Mouse (Mus musculus) kidney, postnatal 0 days (tissue): Measurements from ENCODE around the gene Ube2o. TPM values are rescaled to one million over a fixed set of nuclear protein-coding genes. Genes with fewer than 3 reads are reported as not detected.

Experiments
- ATAC-seq: fragments of 200-750 bp; cut with Nextera tagmentation; replicated peaks from 2 replicates; pipeline ENCODE4 v1.8.0; 2017; ENCODE audit warnings: low read depth, moderate number of reproducible peaks, moderate TSS enrichment, moderate library complexity; ENCODE audit not compliant: low FRiP score
- DNase-seq: peaks from one replicate; pipeline ENCODE4 v3.0.0-alpha.2; 2016; ENCODE audit warnings: low spot score
- H3K27ac ChIP-seq: fragments of 300-500 bp; sonication (generic); 2 replicates; pipeline ENCODE4 v1.5.1; 2014; ENCODE audit warnings: mild to moderate bottlenecking
- H3K27me3 ChIP-seq: fragments of 300-500 bp; sonication (generic); 2 replicates; pipeline ENCODE4 v1.6.1; 2014; ENCODE audit warnings: low read length, mixed read lengths; ENCODE audit not compliant: insufficient read depth
- H3K36me3 ChIP-seq: fragments of 300-500 bp; sonication (generic); 2 replicates; pipeline ENCODE4 v1.6.1; 2014; ENCODE audit warnings: low read length, mixed read lengths; ENCODE audit not compliant: insufficient read depth
- H3K4me1 ChIP-seq: fragments of 300-500 bp; sonication (generic); replicated peaks from 2 replicates; pipeline ENCODE4 v1.6.1; 2014; ENCODE audit warnings: antibody characterized with exemption, low read length, mixed read lengths; ENCODE audit not compliant: insufficient read depth
- H3K4me2 ChIP-seq: fragments of 300-500 bp; sonication (generic); 2 replicates; pipeline ENCODE4 v1.6.1; 2014; ENCODE audit warnings: mild to moderate bottlenecking, low read length, moderate library complexity, mixed read lengths
- H3K4me3 ChIP-seq: fragments of 300-500 bp; sonication (generic); replicated peaks from 2 replicates; pipeline ENCODE4 v1.5.1; 2014; ENCODE audit warnings: low read depth, low read length
- H3K9ac ChIP-seq: fragments of 300-500 bp; sonication (generic); 2 replicates; pipeline ENCODE4 v1.6.1; 2014; ENCODE audit warnings: low read depth, low read length
- H3K9me3 ChIP-seq: fragments of 300-500 bp; sonication (generic); replicated peaks from 2 replicates; pipeline ENCODE4 v1.6.1; 2016; ENCODE audit warnings: low read length, inconsistent platforms, mixed read lengths
- CTCF ChIP-seq: IDR thresholded peaks from 2 replicates; pipeline ENCODE4 v1.5.1; 2016; ENCODE audit warnings: antibody characterized with exemption, low read depth, mild to moderate bottlenecking, moderate library complexity
- WGBS: fragments of 180-500 bp; shearing (Covaris S2); extraction: QIAGEN DNeasy Blood & Tissue Kit; methylation state at CpG from one replicate; pipeline ENCODE4 v1.1.7; 2014; 5-methylcytosine and 5-hydroxymethylcytosine counted together
- polyA plus RNA-seq: library from polyadenylated mRNA; unstranded; fragments of >200 nt; fragmentation: Nextera tagmentation; extraction: Ambion mirVana; gene quantifications from 2 replicates; pipeline ENCODE4 v1.2.1, GENCODE M21; 2015

Ube2o gene
- polyA plus RNA-seq, 1 experiment from 2014 or later = 8.9 TPM

GRCm38 (mm10) chr11:116501005-116501746 is 80.1 kb downstream of the Ube2o start:
- DNase-seq (peak; percentile 87), ATAC-seq (0 out of 2 replicates have a peak, but pooled peaks have one; percentile 51)
- H3K36me3 ChIP-seq = no peaks in the 10 kb centered on the region
- WGBS = 27% methylated on average over 7 of the region's 7 CpGs
- no peaks in the 10 kb centered on the region for H3K4me1 ChIP-seq
- no peak overlapping the region for H3K4me2 ChIP-seq
- TF ChIP-seq CTCF = peak; percentile 83
- H3K9me3 ChIP-seq = no peaks in the 10 kb centered on the region
- no peak overlapping the region for H3K27ac ChIP-seq
- H3K4me3 ChIP-seq = no peak overlapping the region
- no peaks in the 10 kb centered on the region for H3K27me3 ChIP-seq
- H3K9ac ChIP-seq = no peak overlapping the region

- Histone ChIP-seq H3K9me3 (no peaks in the 10 kb centered on the region), H3K27me3 (no peaks in the 10 kb centered on the region), H3K36me3 (no peaks in the 10 kb centered on the region), H3K4me2 (peak overlapping the region; percentile 45), H3K9ac (no peak overlapping the region), H3K4me3 (peak overlapping the region; percentile 13; the same call in 1 of the 2 replicates), H3K4me1 (0 out of 2 replicates have a peak, but pooled peaks cover 3% of the 10 kb centered on the region), H3K27ac (no peak overlapping the region)
- no peak for DNase-seq
- ATAC-seq = no peak
- 0 out of 2 replicates have a peak, but pooled peaks have one; percentile 8 for TF ChIP-seq CTCF
- WGBS = 49% methylated on average over 6 of the region's 6 CpGs
Measured at GRCm38 (mm10) chr11:116499018-116499417, 82.2 kb downstream of the Ube2o start.

- no peaks in the 10 kb centered on the region for H3K9me3 ChIP-seq
Measured at GRCm38 (mm10) chr11:116498596-116498995, 82.7 kb downstream of the Ube2o start.

GRCm38 (mm10) chr11:116497313-116497712 is 83.9 kb downstream of the Ube2o start:
- Histone ChIP-seq H3K4me1 (0 out of 2 replicates have a peak, but pooled peaks cover 3% of the 10 kb centered on the region), H3K27me3 (no peaks in the 10 kb centered on the region)
- no peak for ATAC-seq

More at GRCm38 (mm10) chr11:116498596-116498995, 82.7 kb downstream of the Ube2o start:
- Histone ChIP-seq H3K9ac (peak overlapping the region; percentile 40), H3K36me3 (no peaks in the 10 kb centered on the region), H3K4me2 (peak overlapping the region; percentile 45), H3K27ac (no peak overlapping the region), H3K27me3 (no peaks in the 10 kb centered on the region), H3K4me3 (peak overlapping the region; percentile 13; the same call in 1 of the 2 replicates), H3K4me1 (0 out of 2 replicates have a peak, but pooled peaks cover 3% of the 10 kb centered on the region)
- no peak for TF ChIP-seq CTCF
- DNase-seq = no peak
- ATAC-seq = no peak
- WGBS = 23% methylated on average over 34 of the region's 34 CpGs

GRCm38 (mm10) chr11:116494474-116495174 is 86.6 kb downstream of the Ube2o start:
- ATAC-seq (no peak), DNase-seq (peak; percentile 92)
- 25% methylated on average over 13 of the region's 13 CpGs for WGBS
- Histone ChIP-seq H3K27ac (peak overlapping the region; percentile 85), H3K9ac (no peak overlapping the region), H3K4me1 (peaks cover 6% of the 10 kb centered on the region; the same call in 1 of the 2 replicates), H3K4me2 (no peak overlapping the region), H3K36me3 (no peaks in the 10 kb centered on the region), H3K4me3 (no peak overlapping the region), H3K27me3 (no peaks in the 10 kb centered on the region), H3K9me3 (no peaks in the 10 kb centered on the region)
- no peak for TF ChIP-seq CTCF

More at GRCm38 (mm10) chr11:116497313-116497712, 83.9 kb downstream of the Ube2o start:
- WGBS = 82% methylated on average over 4 of the region's 4 CpGs
- no peak for DNase-seq
- no peak overlapping the region for H3K27ac ChIP-seq
- no peak for TF ChIP-seq CTCF
- no peak overlapping the region for H3K9ac ChIP-seq
- H3K4me3 ChIP-seq = no peak overlapping the region
- no peak overlapping the region for H3K4me2 ChIP-seq
- no peaks in the 10 kb centered on the region for H3K36me3 ChIP-seq
- no peaks in the 10 kb centered on the region for H3K9me3 ChIP-seq

GRCm38 (mm10) chr11:116493795-116494252 is 87.4 kb downstream of the Ube2o start, which contains the start of gene Prpsap1:
Gene Prpsap1 (minus strand): TSS chr11:116494202.
- peak; percentile 79 for DNase-seq
- H3K9ac ChIP-seq = no peak within 1 kb of the TSS
- H3K4me2 ChIP-seq = no peak within 1 kb of the TSS
- 24% methylated on average over 4 of the region's 4 CpGs for WGBS
- no peak for ATAC-seq
- H3K27me3 ChIP-seq = no peaks in the 10 kb centered on the region
- no peak within 1 kb of the TSS for H3K4me3 ChIP-seq
- H3K9me3 ChIP-seq = no peaks in the 10 kb centered on the region
- no peaks in the 10 kb centered on the region for H3K36me3 ChIP-seq
- peak within 1 kb of the TSS; percentile 85 for H3K27ac ChIP-seq
- peak; percentile 76 for TF ChIP-seq CTCF
- peaks cover 6% of the 10 kb centered on the region for H3K4me1 ChIP-seq
